Mouse (Mus musculus): ENCODE measurements at regions not wholly inside any gene's neighbourhood (a gene's known extent, or its start where the extent isn't known, plus 50 kb on each side); places are given as distances from the start of the nearest gene placed in this dataset.

GRCm38 (mm10) chr12:94749747-94750515 lies 942.1 kb upstream of the Flrt2 start:
- no peak for DNase-seq (ENCODE audit: low spot score in 2 of 2)

- no peak for DNase-seq (ENCODE audit: low spot score in 2 of 2)
These were observed 936.3 kb upstream of the Flrt2 start for GRCm38 (mm10) chr12:94755754-94756153.

GRCm38 (mm10) chr12:94795913-94796615 lies 896.0 kb upstream of the Flrt2 start:
- DNase-seq (ENCODE audit: low spot score in 2 of 2): no peak

- no peak for DNase-seq (ENCODE audit: low spot score in 2 of 2)
These were observed 887.3 kb upstream of the Flrt2 start for GRCm38 (mm10) chr12:94804692-94805091.

- no peak for DNase-seq (ENCODE audit: low spot score in 2 of 2)
These were observed 860.6 kb upstream of the Flrt2 start for GRCm38 (mm10) chr12:94831400-94831799.

- DNase-seq (ENCODE audit: low spot score in 2 of 2): no peak
These were observed 829.3 kb upstream of the Flrt2 start for GRCm38 (mm10) chr12:94862720-94863119.

- no peak for DNase-seq (ENCODE audit: low spot score in 2 of 2)
These were observed 781.2 kb upstream of the Flrt2 start for GRCm38 (mm10) chr12:94910816-94911215.

- DNase-seq (ENCODE audit: low spot score in 2 of 2): no peak
These were observed 749.0 kb upstream of the Flrt2 start for GRCm38 (mm10) chr12:94943067-94943466.
